Mouse (Mus musculus) myocyte (in vitro differentiated cells): ENCODE measurements around the gene Sap30bp.

Experiments used
- CEBPB ChIP-seq: IDR thresholded peaks from 2 replicates; pipeline ENCODE4 v1.6.1; 2011; ENCODE audit warnings: mild to moderate bottlenecking, moderate library complexity; ENCODE audit not compliant: poor library complexity, insufficient read depth, severe bottlenecking
- E2F4 ChIP-seq: IDR thresholded peaks from one replicate; pipeline ENCODE4 v1.6.1; 2011; ENCODE audit warnings: mild to moderate bottlenecking, control low read depth, moderate library complexity; ENCODE audit not compliant: insufficient read depth
- MAX ChIP-seq: IDR thresholded peaks from one replicate; pipeline ENCODE4 v1.6.1; 2011; ENCODE audit warnings: low read depth, mild to moderate bottlenecking, control low read depth
- MYOD1 ChIP-seq, 3 experiments: IDR thresholded peaks; one replicate each; pipeline ENCODE4 v1.6.1; 2011; ENCODE audit warnings: control low read depth in 2 of 3, low read depth in 2 of 3, mild to moderate bottlenecking in 2 of 3, moderate library complexity in 1 of 3; ENCODE audit not compliant: insufficient read length in 2 of 3, control insufficient read depth in 1 of 3
- MYOG ChIP-seq, 3 experiments: IDR thresholded peaks; one replicate each; pipeline ENCODE4 v1.6.1; 2011; ENCODE audit warnings: control low read depth in 2 of 3, low read depth in 2 of 3, mild to moderate bottlenecking in 2 of 3; ENCODE audit not compliant: insufficient read length in 2 of 3, control insufficient read depth in 1 of 3, insufficient read depth in 1 of 3
- POLR2A ChIP-seq: IDR thresholded peaks from one replicate; pipeline ENCODE4 v1.6.1; 2011; ENCODE audit warnings: low read depth, mild to moderate bottlenecking, control low read depth, moderate library complexity; ENCODE audit not compliant: insufficient read length
- POLR2AphosphoS2 ChIP-seq: IDR thresholded peaks from one replicate; pipeline ENCODE4 v1.6.1; 2011; ENCODE audit warnings: low read depth, control low read depth; ENCODE audit not compliant: insufficient read length
- REST ChIP-seq: IDR thresholded peaks from one replicate; pipeline ENCODE4 v1.6.1; 2011; ENCODE audit warnings: mild to moderate bottlenecking, control low read depth, moderate library complexity; ENCODE audit not compliant: insufficient read depth, insufficient read length
- TCF12 ChIP-seq: IDR thresholded peaks from one replicate; pipeline ENCODE4 v1.6.1; 2011; ENCODE audit warnings: mild to moderate bottlenecking, control low read depth; ENCODE audit not compliant: poor library complexity, insufficient read depth, severe bottlenecking
- USF1 ChIP-seq: IDR thresholded peaks from one replicate; pipeline ENCODE4 v1.6.1; 2011; ENCODE audit warnings: low read depth, mild to moderate bottlenecking, control low read depth, moderate library complexity

DNA sequence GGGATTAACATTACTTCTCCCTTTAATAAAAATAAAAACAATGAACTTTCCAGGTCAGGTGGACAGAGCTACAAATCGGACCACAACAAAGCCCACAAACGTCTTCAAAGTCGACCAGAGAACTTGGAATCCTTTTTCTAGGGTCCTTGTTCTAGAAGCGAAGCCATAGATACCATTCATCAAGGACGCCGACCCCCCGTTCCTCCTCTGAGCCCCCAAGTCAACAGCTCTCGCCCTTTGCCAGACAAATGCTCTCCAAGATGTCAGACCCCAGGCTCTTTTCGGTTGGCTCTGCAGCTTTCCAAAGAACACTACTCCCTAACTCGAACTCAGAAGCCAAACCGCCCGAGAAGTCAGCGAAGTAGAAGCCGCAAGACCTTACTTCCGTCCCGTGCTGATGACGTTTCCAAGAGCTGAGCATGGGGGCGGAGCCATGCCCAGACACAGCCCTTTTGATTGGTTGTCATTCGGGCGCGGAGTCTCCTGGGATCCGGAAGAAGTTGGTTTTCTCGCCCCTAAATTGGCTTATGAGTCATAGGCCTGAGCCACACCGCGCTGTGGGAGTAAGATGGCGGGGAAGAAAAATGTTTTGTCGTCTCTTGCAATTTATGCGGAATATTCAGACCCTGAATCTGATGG is at the start of gene Sap30bp, which contains the start of gene Recql5:
- TF ChIP-seq POLR2A = peak; percentile 16
- no peak for TF ChIP-seq CEBPB
- TF ChIP-seq E2F4 = no peak
- no peak for TF ChIP-seq TCF12
- TF ChIP-seq REST = no peak
- no peak for TF ChIP-seq MYOD1 (IDR thresholded peaks at IDR 0.05; ENCODE audit: control insufficient read depth in 1 of 3, insufficient read length in 2 of 3, low read depth in 2 of 3)
- peak; percentile 18 for TF ChIP-seq POLR2AphosphoS2
- TF ChIP-seq USF1 = no peak
- no peak for TF ChIP-seq MYOG (IDR thresholded peaks at IDR 0.05; ENCODE audit: control insufficient read depth in 1 of 3, insufficient read depth in 1 of 3, insufficient read length in 2 of 3, low read depth in 2 of 3)
- TF ChIP-seq MAX = peak; percentile 5
